Mouse (Mus musculus): ENCODE data around the gene Best1. TPM values are rescaled to one million over a fixed set of nuclear protein-coding genes. Genes with fewer than 3 reads are reported as not detected.
A peak's percentile ranks its signal among the peaks of the same experiment; 100 is the strongest.

The Best1 gene
- polyA plus RNA-seq (2015; fragmentation: Nextera tagmentation; extraction: Ambion mirVana) = 1.1 TPM in 2 replicates

GRCm38 (mm10) chr19:10001206-10001969 lies at the start of gene Best1, which contains the start of gene Rab3il1:
Gene Best1, minus strand, starts transcription at chr19:10001633.
Gene Rab3il1, plus strand, starts transcription at chr19:10001669.
- Histone ChIP-seq H3K27ac (no peak within 1 kb of the TSS), H3K9me3 (no peaks in the 10 kb centered on the region), H3K27me3 (no peaks in the 10 kb centered on the region), H3K9ac (no peak within 1 kb of the TSS), H3K4me2 (no peak within 1 kb of the TSS), H3K36me3 (no peaks in the 10 kb centered on the region), H3K4me3 (no peak within 1 kb of the TSS), H3K4me1 (0 out of 2 replicates have a peak, but pooled peaks cover 3% of the 10 kb centered on the region)
- ATAC-seq (ENCODE audit: borderline replicate concordance, extremely low read depth, low FRiP score, low TSS enrichment) = no peak
- 70% methylated on average over 7 of the region's 7 CpGs for WGBS

- no peak for ATAC-seq (ENCODE audit: borderline replicate concordance, extremely low read depth, low FRiP score, low TSS enrichment)
- H3K4me1 ChIP-seq = peaks cover 59% of the 10 kb centered on the region
Measured at GRCm38 (mm10) chr19:10050438-10050837, 49.0 kb upstream of the Best1 start.

GRCm38 (mm10) chr19:10049533-10049932 lies 48.1 kb upstream of the Best1 start:
- Histone ChIP-seq H3K36me3 (peaks cover 22% of the 10 kb centered on the region), H3K9ac (no peak overlapping the region), H3K27me3 (no peaks in the 10 kb centered on the region), H3K9me3 (no peaks in the 10 kb centered on the region), H3K27ac (0 out of 2 replicates have a peak overlapping the region, but pooled peaks have one; percentile 3), H3K4me1 (peaks cover 57% of the 10 kb centered on the region), H3K4me3 (no peak overlapping the region), H3K4me2 (no peak overlapping the region)
- no peak for ATAC-seq (ENCODE audit: borderline replicate concordance, extremely low read depth, low FRiP score, low TSS enrichment)

More at GRCm38 (mm10) chr19:10050438-10050837, 49.0 kb upstream of the Best1 start:
- H3K9ac ChIP-seq = no peak overlapping the region
- H3K27ac ChIP-seq = no peak overlapping the region
- H3K4me2 ChIP-seq = no peak overlapping the region
- no peaks in the 10 kb centered on the region for H3K27me3 ChIP-seq
- no peaks in the 10 kb centered on the region for H3K9me3 ChIP-seq
- peaks cover 29% of the 10 kb centered on the region for H3K36me3 ChIP-seq
- no peak overlapping the region for H3K4me3 ChIP-seq
- WGBS = 27% methylated on average over 2 of the region's 2 CpGs

- Histone ChIP-seq H3K9ac (no peak overlapping the region), H3K4me1 (peaks cover 74% of the 10 kb centered on the region), H3K27me3 (no peaks in the 10 kb centered on the region), H3K9me3 (no peaks in the 10 kb centered on the region), H3K4me2 (no peak overlapping the region), H3K36me3 (0 out of 2 replicates have a peak, but pooled peaks cover 3% of the 10 kb centered on the region), H3K27ac (0 out of 2 replicates have a peak overlapping the region, but pooled peaks have one; percentile 27), H3K4me3 (no peak overlapping the region)
- no peak for ATAC-seq (ENCODE audit: borderline replicate concordance, extremely low read depth, low FRiP score, low TSS enrichment)
- 25% methylated on average over 3 of the region's 3 CpGs for WGBS
Measured at GRCm38 (mm10) chr19:10046983-10047382, 45.5 kb upstream of the Best1 start.

- Histone ChIP-seq H3K9me3 (no peaks in the 10 kb centered on the region), H3K36me3 (0 out of 2 replicates have a peak, but pooled peaks cover 3% of the 10 kb centered on the region), H3K27ac (0 out of 2 replicates have a peak overlapping the region, but pooled peaks have one; percentile 27), H3K4me2 (no peak overlapping the region), H3K27me3 (no peaks in the 10 kb centered on the region), H3K9ac (no peak overlapping the region), H3K4me3 (no peak overlapping the region), H3K4me1 (peaks cover 76% of the 10 kb centered on the region)
- no peak for ATAC-seq (ENCODE audit: borderline replicate concordance, extremely low read depth, low FRiP score, low TSS enrichment)
- 42% methylated on average over 4 of the region's 4 CpGs for WGBS
Measured at GRCm38 (mm10) chr19:10046346-10046745, 44.9 kb upstream of the Best1 start.

GRCm38 (mm10) chr19:10045707-10046106 lies 44.3 kb upstream of the Best1 start:
- no peak overlapping the region for H3K4me2 ChIP-seq
- no peak for ATAC-seq (ENCODE audit: borderline replicate concordance, extremely low read depth, low FRiP score, low TSS enrichment)
- WGBS = 73% methylated on average over 2 of the region's 2 CpGs
- no peak overlapping the region for H3K4me3 ChIP-seq
- H3K4me1 ChIP-seq = peaks cover 81% of the 10 kb centered on the region
- H3K9ac ChIP-seq = no peak overlapping the region
- 0 out of 2 replicates have a peak, but pooled peaks cover 3% of the 10 kb centered on the region for H3K36me3 ChIP-seq
- no peak overlapping the region for H3K27ac ChIP-seq
- no peaks in the 10 kb centered on the region for H3K27me3 ChIP-seq
- H3K9me3 ChIP-seq = no peaks in the 10 kb centered on the region

GRCm38 (mm10) chr19:10043643-10044042 lies 42.2 kb upstream of the Best1 start:
- no peak for ATAC-seq (ENCODE audit: borderline replicate concordance, extremely low read depth, low FRiP score, low TSS enrichment)
- H3K4me3 ChIP-seq = peak overlapping the region; percentile 80
- no peak overlapping the region for H3K27ac ChIP-seq

GRCm38 (mm10) chr19:10042816-10043215 lies 41.4 kb upstream of the Best1 start:
- Histone ChIP-seq H3K4me3 (peak overlapping the region; percentile 80), H3K4me2 (peak overlapping the region; percentile 88), H3K27ac (peak overlapping the region; percentile 79; the same call in 1 of the 2 replicates), H3K9me3 (no peaks in the 10 kb centered on the region), H3K27me3 (no peaks in the 10 kb centered on the region), H3K36me3 (0 out of 2 replicates have a peak, but pooled peaks cover 3% of the 10 kb centered on the region), H3K4me1 (peaks cover 89% of the 10 kb centered on the region), H3K9ac (peak overlapping the region; percentile 83; the same call in 1 of the 2 replicates)
- ATAC-seq (ENCODE audit: borderline replicate concordance, extremely low read depth, low FRiP score, low TSS enrichment) = no peak
- WGBS = 68% methylated on average over 4 of the region's 4 CpGs

More at GRCm38 (mm10) chr19:10043643-10044042, 42.2 kb upstream of the Best1 start:
- Histone ChIP-seq H3K9me3 (no peaks in the 10 kb centered on the region), H3K9ac (no peak overlapping the region), H3K27me3 (no peaks in the 10 kb centered on the region), H3K4me2 (peak overlapping the region; percentile 88), H3K36me3 (0 out of 2 replicates have a peak, but pooled peaks cover 3% of the 10 kb centered on the region), H3K4me1 (peaks cover 85% of the 10 kb centered on the region)

- 36% methylated on average over 6 of the region's 6 CpGs for WGBS
- ATAC-seq (ENCODE audit: borderline replicate concordance, extremely low read depth, low FRiP score, low TSS enrichment) = no peak
Measured at GRCm38 (mm10) chr19:10042232-10042631, 40.8 kb upstream of the Best1 start.

GRCm38 (mm10) chr19:10041388-10042148 lies 40.1 kb upstream of the Best1 start, which contains the start of gene Fads3:
Gene Fads3, plus strand, starts transcription at chr19:10041569.
- Histone ChIP-seq H3K27ac (peak within 1 kb of the TSS; percentile 93), H3K4me2 (peak within 1 kb of the TSS; percentile 88), H3K36me3 (0 out of 2 replicates have a peak, but pooled peaks cover 3% of the 10 kb centered on the region), H3K27me3 (no peaks in the 10 kb centered on the region), H3K9ac (peak within 1 kb of the TSS; percentile 83), H3K4me1 (peaks cover 86% of the 10 kb centered on the region), H3K4me3 (peak within 1 kb of the TSS; percentile 80), H3K9me3 (no peaks in the 10 kb centered on the region)
- peak; percentile 91 for ATAC-seq (ENCODE audit: borderline replicate concordance, extremely low read depth, low FRiP score, low TSS enrichment)
- WGBS = 0% methylated on average over 60 of the region's 69 CpGs

More at GRCm38 (mm10) chr19:10042232-10042631, 40.8 kb upstream of the Best1 start:
- Histone ChIP-seq H3K4me2 (peak overlapping the region; percentile 88), H3K27ac (peak overlapping the region; percentile 79), H3K4me3 (peak overlapping the region; percentile 80), H3K4me1 (peaks cover 91% of the 10 kb centered on the region), H3K36me3 (0 out of 2 replicates have a peak, but pooled peaks cover 3% of the 10 kb centered on the region), H3K9me3 (no peaks in the 10 kb centered on the region), H3K27me3 (no peaks in the 10 kb centered on the region), H3K9ac (peak overlapping the region; percentile 83)

- no peak for ATAC-seq (ENCODE audit: borderline replicate concordance, extremely low read depth, low FRiP score, low TSS enrichment)
- H3K4me3 ChIP-seq = peak overlapping the region; percentile 80
- peak overlapping the region; percentile 88 for H3K4me2 ChIP-seq
- H3K4me1 ChIP-seq = peaks cover 80% of the 10 kb centered on the region
- peak overlapping the region; percentile 93 for H3K27ac ChIP-seq
- no peaks in the 10 kb centered on the region for H3K9me3 ChIP-seq
- 6% methylated on average over 17 of the region's 20 CpGs for WGBS
- peak overlapping the region; percentile 83; the same call in 1 of the 2 replicates for H3K9ac ChIP-seq
- 0 out of 2 replicates have a peak, but pooled peaks cover 3% of the 10 kb centered on the region for H3K36me3 ChIP-seq
- no peaks in the 10 kb centered on the region for H3K27me3 ChIP-seq
Measured at GRCm38 (mm10) chr19:10040866-10041387, 39.5 kb upstream of the Best1 start.

All from lung, embryonic 15.5 days (tissue).